Mouse (Mus musculus) kidney, adult 2 months (tissue): ENCODE results near the gene Cfap54.

ENCODE experiments used
- CTCF ChIP-seq: fragments of 200-500 bp; conservative IDR thresholded peaks from 2 replicates; pipeline ENCODE4 v1.5.1; 2011; ENCODE audit warnings: low read depth, mild to moderate bottlenecking, control low read depth, low read length, moderate library complexity, mixed read lengths; ENCODE audit not compliant: insufficient read depth, insufficient read length
- POLR2A ChIP-seq: fragments of 200-500 bp; IDR thresholded peaks from one replicate; pipeline ENCODE4 v1.6.1; 2011; ENCODE audit warnings: low read depth, low read length, control low read depth

GRCm38 (mm10) chr10:93123957-93124613 is 42.7 kb upstream of the Cfap54 start:
- no peak for TF ChIP-seq POLR2A
- TF ChIP-seq CTCF, result no peak
